Mouse (Mus musculus): ENCODE measurements around the gene Cacnb4.
A peak's percentile ranks its signal among the peaks of the same experiment; 100 is the strongest.

Cacnb4 gene

GRCm38 (mm10) chr2:52471545-52472291 is 204.9 kb downstream of the Cacnb4 start:
- DNase-seq (ENCODE audit: low spot score) = no peak

- no peak for DNase-seq (ENCODE audit: low spot score)
Measured at GRCm38 (mm10) chr2:52470044-52470560, 206.5 kb downstream of the Cacnb4 start.

GRCm38 (mm10) chr2:52467629-52468028 is 209.0 kb downstream of the Cacnb4 start:
- DNase-seq (ENCODE audit: low spot score) = no peak

GRCm38 (mm10) chr2:52461206-52461967 is 215.2 kb downstream of the Cacnb4 start:
- DNase-seq (ENCODE audit: low spot score) = no peak

- no peak for DNase-seq (ENCODE audit: low spot score)
Measured at GRCm38 (mm10) chr2:52455606-52456479, 220.8 kb downstream of the Cacnb4 start.

- no peak for DNase-seq (ENCODE audit: low spot score)
Measured at GRCm38 (mm10) chr2:52449818-52450217, 226.8 kb downstream of the Cacnb4 start.

- DNase-seq (ENCODE audit: low spot score) = no peak
Measured at GRCm38 (mm10) chr2:52448916-52449315, 227.7 kb downstream of the Cacnb4 start.

- DNase-seq (ENCODE audit: low spot score) = no peak
Measured at GRCm38 (mm10) chr2:52446648-52447047, 230.0 kb downstream of the Cacnb4 start.

- no peak for DNase-seq (ENCODE audit: low spot score)
Measured at GRCm38 (mm10) chr2:52442125-52442524, 234.5 kb downstream of the Cacnb4 start.

- DNase-seq (ENCODE audit: low spot score) = no peak
Measured at GRCm38 (mm10) chr2:52440420-52441015, 236.1 kb downstream of the Cacnb4 start.

GRCm38 (mm10) chr2:52438437-52438836 is 238.2 kb downstream of the Cacnb4 start:
- no peak for DNase-seq (ENCODE audit: low spot score)

- DNase-seq (ENCODE audit: low spot score) = no peak
Measured at GRCm38 (mm10) chr2:52438013-52438412, 238.6 kb downstream of the Cacnb4 start.

GRCm38 (mm10) chr2:52435919-52436632 is 240.6 kb downstream of the Cacnb4 start:
- no peak for DNase-seq (ENCODE audit: low spot score)

- DNase-seq (ENCODE audit: low spot score) = no peak
Measured at GRCm38 (mm10) chr2:52433365-52433764, 243.3 kb downstream of the Cacnb4 start.

GRCm38 (mm10) chr2:52427383-52427782 is 249.2 kb downstream of the Cacnb4 start:
- no peak for DNase-seq (ENCODE audit: low spot score)

GRCm38 (mm10) chr2:52426041-52426440 is 250.6 kb downstream of the Cacnb4 start:
- no peak for DNase-seq (ENCODE audit: low spot score)

GRCm38 (mm10) chr2:52425523-52425795 is 251.2 kb downstream of the Cacnb4 start:
- no peak for DNase-seq (ENCODE audit: low spot score)

GRCm38 (mm10) chr2:52424747-52425522 is 251.7 kb downstream of the Cacnb4 start, which contains the start of gene Arl5a:
TSS of gene Arl5a (minus strand) at chr2:52424901.
- DNase-seq (ENCODE audit: low spot score) = peak; percentile 92

GRCm38 (mm10) chr2:52424248-52424728 is 252.3 kb downstream of the Cacnb4 start:
- no peak for DNase-seq (ENCODE audit: low spot score)

- no peak for DNase-seq (ENCODE audit: low spot score)
Measured at GRCm38 (mm10) chr2:52423611-52424247, 252.9 kb downstream of the Cacnb4 start.

Data from urinary bladder, postnatal 10 days (tissue).